Mouse (Mus musculus): Measurements from ENCODE around the gene Atp6ap2.
"Not testable (repeated sequence)": the region's sequence is repeated elsewhere in the genome, so short reads cannot be mapped to it uniquely, and the experiment has no call there.

Gene Atp6ap2

DNA sequence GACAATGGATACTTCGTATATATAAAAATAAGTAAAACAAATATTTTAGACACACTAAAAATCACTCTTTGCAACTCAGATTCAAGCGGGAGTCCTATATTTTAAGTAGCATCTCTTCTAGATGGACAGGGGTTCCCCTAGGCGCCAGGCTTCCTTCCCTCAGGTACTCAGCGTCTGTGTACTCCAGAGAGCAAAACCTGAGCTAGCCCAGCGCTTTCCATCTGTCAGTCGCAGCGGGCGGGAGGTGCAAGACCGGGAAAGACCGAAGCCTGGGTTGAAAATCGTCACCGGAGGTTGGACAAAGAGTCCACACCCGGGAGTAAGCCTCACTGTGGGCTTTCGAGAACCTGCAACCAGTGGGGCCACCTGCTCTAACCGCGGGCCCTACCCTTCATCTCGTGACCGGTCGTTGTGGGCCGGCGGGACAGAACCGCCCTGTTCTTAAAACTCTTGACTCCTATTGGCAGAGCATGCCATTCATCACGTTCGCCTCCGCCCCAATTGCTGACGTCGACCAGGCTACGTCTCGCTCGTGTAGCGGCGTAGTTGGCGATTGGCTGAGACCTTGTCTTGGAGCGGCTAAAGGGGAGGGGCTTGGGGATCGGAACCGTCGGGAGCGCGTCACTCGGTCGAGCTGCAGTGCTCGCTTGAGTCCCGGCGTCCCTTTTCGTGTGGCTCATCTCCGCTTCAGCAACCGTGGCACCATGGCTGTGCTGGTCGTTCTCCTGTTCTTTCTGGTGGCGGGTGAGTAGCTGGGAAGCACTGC, at the start of gene Atp6ap2:
Gene Atp6ap2 (plus strand): TSS at position 610 of the 766 bp plus-strand sequence.
- peak; percentile 86 for DNase-seq

DNA sequence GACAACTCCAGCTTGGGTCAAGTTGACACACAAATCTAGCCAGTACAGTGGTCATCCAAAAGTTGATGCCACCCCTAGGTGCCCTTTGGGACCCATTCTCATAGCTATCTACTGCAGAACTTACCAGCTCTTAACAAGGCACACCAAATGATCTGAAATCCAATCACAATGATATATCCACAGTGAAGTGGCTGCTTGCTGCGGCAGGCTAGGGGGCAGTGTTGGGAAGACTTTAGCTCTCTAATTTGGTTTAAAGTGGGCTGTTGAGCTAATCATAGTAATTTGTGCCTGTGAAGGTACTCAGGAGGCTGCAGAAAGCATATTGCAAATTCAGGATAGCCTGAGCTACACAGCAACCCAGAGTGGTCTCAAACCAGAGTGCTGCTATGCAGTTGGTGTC, 43.2 kb upstream of the Atp6ap2 start:
- DNase-seq = no peak

DNA sequence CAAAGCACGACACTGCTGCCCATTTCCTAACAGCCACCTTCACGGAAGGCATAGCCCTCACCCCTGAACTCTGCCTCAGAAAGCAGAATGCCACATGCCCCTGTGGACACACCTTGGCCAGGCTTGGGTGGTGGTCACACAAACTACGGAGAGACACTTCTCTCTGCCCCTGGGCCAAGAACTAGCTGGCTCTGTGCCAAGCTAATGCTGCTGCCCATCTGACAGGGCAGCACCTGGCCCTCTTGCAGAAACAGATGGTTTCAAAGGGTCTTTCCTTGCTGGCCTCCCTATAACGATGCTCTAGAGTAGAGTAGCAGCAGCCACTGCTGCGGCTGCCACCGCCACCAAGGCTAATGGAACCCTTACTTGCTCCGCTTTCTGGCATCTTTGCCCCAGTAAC, 30.5 kb upstream of the Atp6ap2 start:
- no peak for DNase-seq

DNA sequence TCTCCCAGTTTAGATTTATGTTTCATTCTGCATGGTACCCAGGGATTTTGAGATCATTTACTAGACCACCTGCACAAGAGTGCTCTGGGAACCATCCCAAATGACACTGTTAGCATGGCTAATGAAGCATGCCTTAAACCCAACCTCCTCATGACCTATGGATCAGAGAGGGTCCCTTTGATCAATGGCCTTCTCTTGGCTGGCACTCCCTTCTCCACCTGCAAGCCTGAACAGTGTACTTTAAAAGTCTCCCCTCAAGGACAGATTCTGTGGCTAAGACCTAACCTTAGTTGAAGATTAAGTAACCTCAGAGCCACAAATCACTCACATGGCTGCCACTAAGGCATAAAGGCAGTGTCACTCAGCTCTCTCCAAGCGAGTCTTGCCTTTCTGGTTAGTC, 16.2 kb upstream of the Atp6ap2 start:
- DNase-seq = no peak

DNA sequence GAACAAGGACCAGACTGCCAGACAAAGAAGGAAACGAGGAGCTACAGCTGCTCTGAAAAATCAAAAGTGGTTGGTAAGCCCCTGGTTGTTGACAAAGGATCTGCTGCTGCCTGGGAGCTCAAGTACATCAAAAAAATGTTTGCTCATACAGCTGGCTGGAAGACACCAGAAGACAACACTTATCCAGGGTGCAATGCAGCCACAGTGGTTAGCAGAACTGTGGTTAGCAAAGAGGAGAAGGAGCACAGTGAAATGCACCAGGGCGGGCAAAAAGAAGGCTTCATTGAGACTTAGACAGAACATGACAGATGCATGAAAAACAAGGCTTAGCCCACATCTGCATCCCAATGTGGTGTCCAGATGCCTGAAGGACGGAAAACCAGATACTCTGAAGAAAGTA, 9.7 kb upstream of the Atp6ap2 start:
- no peak for DNase-seq

DNA sequence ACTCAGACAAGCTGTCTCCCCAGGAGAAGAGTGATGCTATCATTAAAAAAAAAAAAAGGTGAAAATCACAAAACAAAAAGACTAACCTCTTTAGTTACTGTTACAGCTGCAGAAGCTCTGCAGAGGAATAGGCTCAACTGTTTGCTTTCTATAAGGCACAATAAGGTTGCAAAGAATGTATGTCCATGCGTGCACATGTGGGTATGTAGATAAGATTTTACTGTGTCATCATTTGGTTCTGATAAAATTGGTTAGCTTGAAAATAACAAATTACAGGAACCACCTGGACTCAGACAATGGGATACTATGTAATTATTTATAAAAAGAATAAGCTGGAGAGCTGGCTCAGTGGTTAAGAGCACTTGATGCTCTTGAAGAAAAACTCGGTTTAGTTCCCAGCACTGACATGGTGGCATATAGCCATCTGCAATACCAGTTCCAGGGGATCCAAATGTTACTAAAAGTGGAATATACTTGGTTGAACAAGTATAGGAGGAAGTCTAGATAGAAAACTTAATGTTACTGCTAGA, 9.2 kb upstream of the Atp6ap2 start:
- DNase-seq = no peak

DNA sequence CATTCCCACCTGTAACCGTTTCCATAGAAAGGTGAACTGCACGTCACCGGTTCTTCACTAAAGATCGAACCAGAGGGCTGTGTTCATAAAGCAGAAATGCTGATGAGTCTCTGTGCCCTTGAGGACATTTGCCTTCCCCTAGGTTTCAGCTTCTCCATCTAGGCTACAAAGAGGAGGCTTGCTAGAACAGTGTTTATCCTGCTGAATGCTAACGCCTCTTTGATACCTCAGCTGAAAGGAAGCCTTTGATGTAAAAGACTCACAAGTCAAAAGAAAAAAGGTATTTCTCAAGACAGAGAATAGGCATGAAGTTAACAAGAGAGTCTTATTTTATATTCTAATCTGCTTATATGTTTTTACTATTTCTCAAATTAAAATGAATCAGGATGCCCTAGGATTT, 4.3 kb upstream of the Atp6ap2 start:
- DNase-seq = no peak

DNA sequence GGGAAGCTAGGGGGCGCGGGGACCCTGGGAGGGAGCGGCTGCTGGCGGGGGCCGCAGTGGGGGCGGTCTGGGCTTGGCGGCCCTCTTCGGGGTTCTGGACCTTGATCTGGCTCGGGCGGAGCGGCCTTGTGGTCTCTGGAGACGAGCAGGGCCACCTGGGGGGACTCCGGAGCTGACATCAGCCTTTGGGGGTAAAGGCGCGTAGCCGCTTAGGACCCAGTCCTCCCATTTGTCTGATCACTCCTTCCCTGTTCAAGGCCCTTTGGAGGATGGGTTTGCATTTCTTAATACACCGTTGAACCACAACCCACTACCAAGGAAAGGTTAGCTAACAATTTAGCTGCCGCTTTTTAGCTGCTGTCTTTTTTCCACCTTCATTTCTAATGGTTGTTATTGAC, 356 bp downstream of the Atp6ap2 start:
- DNase-seq = no peak

DNA sequence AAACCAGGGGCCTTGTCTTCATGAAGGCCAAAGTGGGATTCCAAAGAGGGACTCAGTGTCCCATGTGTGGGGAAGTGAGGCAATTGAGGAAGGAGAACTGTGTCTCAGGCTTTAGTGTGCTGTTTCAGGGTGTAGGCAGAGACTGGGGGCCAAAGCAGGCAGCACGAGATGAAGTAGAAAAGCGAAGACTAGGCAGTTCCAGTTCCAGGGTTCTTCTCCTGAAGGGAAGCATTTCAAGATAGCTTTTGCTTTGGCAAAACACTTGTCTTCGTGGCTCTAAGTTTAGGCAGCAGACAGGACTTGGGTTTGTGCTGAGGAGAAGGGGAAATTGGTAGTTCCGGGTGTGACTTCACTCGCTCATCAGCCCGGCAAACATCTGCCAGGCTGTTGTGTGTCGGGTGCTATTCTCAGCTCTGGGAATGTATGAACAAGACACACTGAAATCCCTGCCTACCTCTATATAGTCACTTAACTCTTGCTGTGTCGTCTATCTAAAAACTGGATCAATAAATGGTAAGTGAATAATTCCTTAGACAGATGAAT, 3.9 kb downstream of the Atp6ap2 start:
- DNase-seq = no peak

DNA sequence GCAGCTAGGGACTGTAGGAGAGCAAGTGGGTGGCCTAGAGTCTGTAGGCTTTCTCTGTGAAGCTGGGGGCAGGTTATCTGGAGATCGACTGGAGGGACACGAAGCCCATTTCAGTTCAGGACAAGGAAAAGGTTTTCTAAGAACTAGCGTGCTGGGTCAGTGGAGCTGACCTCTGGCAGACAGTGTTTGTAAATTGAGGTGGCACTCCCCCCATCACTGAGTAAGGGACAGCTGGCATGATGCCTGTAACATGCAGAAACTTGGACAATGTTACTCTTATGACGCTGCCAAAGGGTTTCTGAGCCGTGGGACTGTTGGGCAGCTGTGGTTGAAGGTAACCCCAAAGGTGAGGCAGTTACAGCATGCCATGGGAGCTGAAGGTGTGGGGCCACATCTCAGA, 4.4 kb downstream of the Atp6ap2 start:
- no peak for DNase-seq

DNA sequence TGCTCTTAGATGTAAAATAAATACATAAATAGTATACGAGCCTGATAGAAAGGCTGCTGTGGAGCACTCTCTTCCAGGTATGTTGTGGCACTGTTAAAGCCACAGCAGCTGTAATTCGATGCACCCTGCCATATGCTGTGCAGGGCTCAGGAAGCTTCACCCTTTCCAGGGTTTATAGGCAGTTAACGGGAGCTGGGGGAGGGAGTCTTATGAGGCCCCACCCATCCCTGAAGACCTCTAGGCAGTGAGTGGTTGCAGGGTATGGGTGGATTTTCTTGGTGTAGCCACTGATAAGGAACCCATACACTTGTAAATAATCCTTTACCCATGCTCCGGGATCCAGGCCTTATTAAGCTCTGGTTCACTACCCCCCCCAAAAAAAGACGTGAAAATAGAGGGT, 6.2 kb downstream of the Atp6ap2 start:
- no peak for DNase-seq

DNA sequence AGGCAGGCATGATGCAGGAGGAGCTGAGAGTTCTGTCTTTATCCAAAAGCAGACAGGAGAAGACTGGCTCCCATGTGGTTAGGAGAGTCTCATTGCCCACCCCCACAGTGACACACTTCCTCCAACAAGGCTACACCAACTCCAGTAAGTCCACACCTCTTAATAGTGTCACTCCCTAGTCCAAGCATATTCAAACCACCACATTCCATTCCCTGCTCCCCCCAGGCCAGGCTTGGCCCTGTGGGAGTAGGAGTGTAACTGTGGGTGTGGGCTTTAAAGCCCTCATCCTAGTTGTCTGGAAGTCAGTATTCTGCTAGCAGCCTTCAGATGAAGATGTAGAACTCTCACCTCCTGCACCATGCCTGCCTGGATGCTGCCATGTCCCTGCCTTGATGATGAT, 22.9 kb downstream of the Atp6ap2 start:
- DNase-seq = not testable (repeated sequence)

DNA sequence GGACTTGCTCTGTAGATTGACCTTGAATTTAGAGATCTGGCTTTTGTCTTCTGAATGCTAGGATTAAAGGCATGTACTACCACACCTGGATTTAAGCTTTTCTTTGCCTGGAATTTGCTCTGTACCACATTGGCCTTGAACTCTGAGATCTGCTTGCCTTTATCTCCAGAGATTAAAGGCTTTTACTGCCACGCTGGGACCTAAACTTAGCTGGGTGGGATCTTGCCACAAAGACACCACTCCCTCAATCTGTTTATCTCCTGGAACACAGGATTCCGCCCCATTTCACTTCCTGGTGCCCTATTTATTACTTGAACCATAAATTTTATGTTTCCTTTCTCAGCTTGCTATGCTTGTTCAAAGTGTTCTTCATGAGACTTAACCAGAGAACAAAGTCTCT, 23.6 kb downstream of the Atp6ap2 start:
- no peak for DNase-seq

DNA sequence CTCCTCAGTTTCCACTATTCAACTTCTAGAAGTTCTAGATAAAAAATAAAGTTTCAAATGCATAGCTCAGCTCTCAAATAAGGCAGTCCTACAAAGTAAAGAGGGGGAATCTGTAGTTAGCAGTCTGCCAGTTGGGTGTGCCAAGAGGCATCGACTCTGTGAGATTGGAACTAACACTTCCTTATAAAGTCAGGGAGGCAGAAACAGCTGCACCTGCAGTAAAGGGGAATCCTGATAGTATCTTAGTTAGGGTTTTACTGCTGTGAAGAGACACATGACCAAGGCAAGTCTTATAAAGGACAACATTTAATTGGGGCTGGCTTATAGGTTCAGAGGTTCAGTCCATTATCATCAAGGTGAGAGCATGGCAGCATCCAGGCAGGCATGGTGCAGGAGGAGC, 24.8 kb downstream of the Atp6ap2 start:
- not testable (repeated sequence) for DNase-seq

DNA sequence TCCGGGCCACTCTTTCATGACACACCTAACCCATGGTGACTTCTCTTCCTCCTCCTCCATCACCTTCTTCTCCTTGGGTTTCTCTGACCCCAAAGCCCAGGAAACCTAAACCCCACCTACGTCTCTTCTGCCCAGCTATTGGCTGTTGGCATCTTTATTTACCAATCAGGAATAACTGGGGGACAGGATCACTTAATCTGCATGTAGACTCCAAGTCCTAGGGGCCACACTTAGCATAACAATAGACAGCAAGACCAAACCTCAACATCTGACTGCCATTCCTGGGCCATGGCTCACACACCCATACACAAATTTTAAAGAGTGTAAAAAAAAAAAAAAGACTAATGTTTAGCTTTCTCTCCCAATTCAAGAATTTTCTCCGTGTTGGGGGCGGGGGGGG, 37.5 kb downstream of the Atp6ap2 start:
- no peak for DNase-seq

DNA sequence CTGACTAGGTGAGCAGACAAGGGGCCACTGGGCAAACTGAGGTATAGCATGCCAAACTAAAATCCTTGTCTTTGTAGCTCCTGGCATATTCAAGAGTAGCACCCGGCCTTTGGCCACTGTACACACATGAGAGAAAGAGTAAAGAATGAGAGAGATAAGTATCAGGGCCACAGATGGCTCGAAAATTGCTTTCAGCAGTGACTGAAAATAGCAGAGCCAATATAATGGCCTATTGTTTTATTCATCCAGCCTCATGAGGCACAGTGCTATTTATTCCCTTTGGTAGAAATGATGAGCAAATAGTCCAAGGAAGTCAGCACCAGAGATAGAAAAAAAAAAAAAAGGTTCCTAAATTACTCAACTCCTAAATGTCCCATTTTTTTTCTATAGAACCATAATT, 57.4 kb downstream of the Atp6ap2 start:
- no peak for DNase-seq

DNA sequence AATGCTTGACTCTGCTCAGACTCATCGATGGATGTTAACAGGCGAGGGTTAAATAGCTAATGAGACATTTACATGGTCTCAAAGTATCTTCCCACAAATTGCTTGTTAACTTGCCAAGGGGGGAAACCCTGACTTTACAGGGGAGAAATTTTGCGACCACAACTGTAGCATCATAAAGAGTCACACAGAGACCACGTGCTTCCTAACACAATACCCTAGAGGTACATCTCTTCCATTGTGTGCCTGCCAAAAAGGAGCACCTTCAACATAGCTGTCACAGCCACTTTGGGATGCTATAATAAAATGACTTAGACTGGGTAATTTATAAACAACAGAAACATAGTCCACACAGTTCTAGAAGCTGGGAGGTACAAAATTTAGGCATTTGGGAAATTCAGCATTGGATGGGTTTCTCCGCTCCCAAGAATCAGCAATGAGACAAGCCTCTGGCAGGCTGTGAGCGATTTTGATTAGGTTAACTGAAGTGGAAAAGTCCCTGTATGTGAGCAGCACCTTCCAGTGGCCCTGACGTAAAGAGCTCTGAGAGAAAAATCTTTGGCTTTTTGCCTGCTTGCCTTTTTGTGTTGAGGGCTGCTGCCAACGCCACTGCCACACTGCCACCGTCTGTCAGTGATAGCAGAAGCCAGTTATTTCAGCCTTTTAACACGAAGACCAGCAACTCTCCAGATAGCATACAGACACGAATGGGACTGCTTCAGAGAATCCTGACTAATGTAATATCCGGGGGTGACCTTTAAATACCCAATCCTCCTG, 58.1 kb downstream of the Atp6ap2 start:
- DNase-seq = peak; percentile 45

DNA sequence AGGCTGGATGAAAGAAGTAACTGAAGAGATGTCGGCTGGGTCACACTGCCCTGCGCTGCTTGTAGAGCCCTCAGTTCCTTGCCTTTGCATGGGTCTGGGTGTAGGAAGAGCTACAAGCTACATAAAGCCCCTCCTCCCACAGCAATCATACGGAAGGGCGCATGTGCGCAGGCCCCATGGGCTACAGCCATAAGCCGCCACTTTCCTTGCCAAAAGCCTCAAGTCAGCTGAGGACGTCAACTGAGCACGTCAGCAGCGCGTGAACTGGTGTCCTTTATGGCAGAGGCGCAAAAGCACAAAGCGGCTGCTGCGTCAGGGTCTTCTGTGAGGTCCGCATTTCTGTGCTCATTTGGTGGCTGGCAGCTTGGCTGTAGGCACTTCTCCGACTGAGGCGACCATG, 64.3 kb downstream of the Atp6ap2 start:
- no peak for DNase-seq

DNA sequence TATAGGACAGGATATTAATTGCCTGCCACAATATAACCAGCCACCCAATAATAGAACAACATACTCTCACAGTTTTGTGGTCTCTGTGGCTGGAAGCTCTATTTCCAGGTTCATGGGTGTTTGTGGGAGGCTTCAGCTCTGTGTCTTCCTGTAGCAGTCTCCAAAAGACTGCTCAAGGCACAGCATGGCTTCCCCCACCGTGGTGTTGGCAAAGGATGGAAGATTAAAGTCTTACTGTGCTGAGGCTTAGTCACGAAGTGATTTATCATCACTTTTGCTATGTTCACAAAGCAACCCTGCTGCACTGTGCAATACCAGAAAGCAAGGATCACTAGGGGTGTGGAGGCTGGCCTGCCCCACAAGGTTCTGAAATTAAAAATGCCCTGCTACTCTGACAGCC, 66.3 kb downstream of the Atp6ap2 start:
- DNase-seq = no peak
